Mouse (Mus musculus) lung, postnatal 0 days (tissue): ENCODE results near the gene Keg1. TPM values are rescaled to one million over a fixed set of nuclear protein-coding genes. Genes with fewer than 3 reads are reported as not detected.

Experiments
- ATAC-seq: fragments of 200-750 bp; cut with Nextera tagmentation; 2 replicates; pipeline ENCODE4 v1.8.0; 2017; ENCODE audit warnings: moderate library complexity
- DNase-seq: peaks from one replicate; pipeline ENCODE4 v3.0.0-alpha.2; 2016; ENCODE audit warnings: low spot score
- H3K27ac ChIP-seq: fragments of 300-500 bp; sonication (generic); 2 replicates; pipeline ENCODE4 v1.5.1; 2014; ENCODE audit warnings: antibody characterized with exemption, mild to moderate bottlenecking, low read length, mixed read lengths
- H3K27me3 ChIP-seq: fragments of 300-500 bp; sonication (generic); replicated peaks from 2 replicates; pipeline ENCODE4 v1.6.1; 2014; ENCODE audit warnings: low read length, mixed read lengths; ENCODE audit not compliant: insufficient read depth
- H3K36me3 ChIP-seq: fragments of 300-500 bp; sonication (generic); 2 replicates; pipeline ENCODE4 v1.6.1; 2014; ENCODE audit warnings: low read length, mixed read lengths; ENCODE audit not compliant: insufficient read depth
- H3K4me1 ChIP-seq: fragments of 300-500 bp; sonication (generic); 2 replicates; pipeline ENCODE4 v1.6.1; 2014; ENCODE audit warnings: antibody characterized with exemption, low read depth, low read length, mixed read lengths; ENCODE audit not compliant: insufficient read depth
- H3K4me2 ChIP-seq: fragments of 300-500 bp; sonication (generic); replicated peaks from 2 replicates; pipeline ENCODE4 v1.6.1; 2014; ENCODE audit warnings: low read depth, mild to moderate bottlenecking, low read length, moderate library complexity, mixed read lengths
- H3K4me3 ChIP-seq: fragments of 300-500 bp; sonication (generic); 2 replicates; pipeline ENCODE4 v1.5.1; 2014; ENCODE audit warnings: low read depth, low read length
- H3K9ac ChIP-seq: fragments of 300-500 bp; sonication (generic); replicated peaks from 2 replicates; pipeline ENCODE4 v1.6.1; 2014; ENCODE audit warnings: low read depth, mild to moderate bottlenecking
- H3K9me3 ChIP-seq: fragments of 300-500 bp; sonication (generic); 2 replicates; pipeline ENCODE4 v1.6.1; 2016; ENCODE audit warnings: low read length, mixed read lengths
- CTCF ChIP-seq: IDR thresholded peaks from 2 replicates; pipeline ENCODE4 v1.5.1; 2016; ENCODE audit warnings: antibody characterized with exemption, mild to moderate bottlenecking
- EP300 ChIP-seq: IDR thresholded peaks from 2 replicates; pipeline ENCODE4 v1.6.1; 2016; ENCODE audit warnings: antibody characterized with exemption, mild to moderate bottlenecking, control low read depth
- WGBS: fragments of 180-500 bp; shearing (Covaris S2); extraction: QIAGEN DNeasy Blood & Tissue Kit; methylation state at CpG from one replicate; pipeline ENCODE4 v1.1.7; 2014; 5-methylcytosine and 5-hydroxymethylcytosine counted together
- polyA plus RNA-seq: library from polyadenylated mRNA; unstranded; fragments of >200 nt; fragmentation: Nextera tagmentation; extraction: Ambion mirVana; gene quantifications from 2 replicates; pipeline ENCODE4 v1.2.1, GENCODE M21; 2015

Gene Keg1
- polyA plus RNA-seq, 1 experiment from 2014 or later: not detected

DNA sequence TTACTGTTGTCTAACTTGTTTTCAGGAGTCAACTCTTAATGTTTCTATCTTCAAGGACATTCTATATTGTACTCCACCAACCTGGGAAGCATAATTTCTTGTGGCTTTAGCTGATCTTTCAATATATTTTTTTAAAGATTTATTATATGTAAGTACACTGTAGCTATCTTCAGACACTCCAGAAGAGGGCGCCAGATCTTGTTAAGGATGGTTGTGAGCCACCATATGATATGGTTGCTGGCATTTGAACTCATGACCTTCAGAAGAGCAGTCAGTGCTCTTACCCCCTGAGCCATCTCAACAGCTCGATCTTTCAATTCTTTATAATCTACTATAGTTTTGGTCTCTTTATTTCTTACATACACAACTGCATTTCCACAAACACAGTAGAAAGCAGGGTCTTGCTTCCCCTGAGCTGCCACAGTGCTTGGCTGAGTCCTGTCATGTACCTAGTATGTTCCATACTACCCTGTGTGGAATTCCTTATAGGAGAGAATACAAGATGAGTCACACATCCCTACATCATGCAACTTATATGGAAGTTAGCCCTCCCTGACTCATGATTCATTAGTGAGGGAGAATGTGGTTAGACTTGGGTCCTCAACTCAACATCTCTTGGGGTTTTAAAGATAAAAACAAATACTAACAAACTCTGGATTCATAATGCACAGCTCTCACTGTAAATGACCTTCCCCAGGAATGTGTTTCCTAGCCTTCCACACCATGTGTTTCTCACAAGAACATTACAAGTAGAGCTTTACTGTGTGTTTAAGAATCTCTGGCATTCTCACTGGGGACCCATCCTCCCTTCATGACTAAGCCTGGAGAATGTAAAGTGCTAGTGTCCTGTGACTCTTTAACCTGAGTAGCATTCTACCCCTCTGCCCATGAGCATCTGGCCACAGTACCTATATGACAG, 66.9 kb downstream of the Keg1 start:
- Histone ChIP-seq H3K36me3 (peaks cover 9% of the 10 kb centered on the region; the same call in 1 of the 2 replicates), H3K4me1 (no peaks in the 10 kb centered on the region), H3K9ac (no peak overlapping the region), H3K4me2 (no peak overlapping the region), H3K4me3 (no peak overlapping the region), H3K9me3 (no peaks in the 10 kb centered on the region), H3K27me3 (no peaks in the 10 kb centered on the region), H3K27ac (no peak overlapping the region)
- DNase-seq (no peak), ATAC-seq (peak; percentile 65)
- 54% methylated on average over 2 of the region's 2 CpGs for WGBS
- peak; percentile 60 for TF ChIP-seq CTCF
- TF ChIP-seq EP300: peak; percentile 66; the same call in 1 of the 2 replicates

DNA sequence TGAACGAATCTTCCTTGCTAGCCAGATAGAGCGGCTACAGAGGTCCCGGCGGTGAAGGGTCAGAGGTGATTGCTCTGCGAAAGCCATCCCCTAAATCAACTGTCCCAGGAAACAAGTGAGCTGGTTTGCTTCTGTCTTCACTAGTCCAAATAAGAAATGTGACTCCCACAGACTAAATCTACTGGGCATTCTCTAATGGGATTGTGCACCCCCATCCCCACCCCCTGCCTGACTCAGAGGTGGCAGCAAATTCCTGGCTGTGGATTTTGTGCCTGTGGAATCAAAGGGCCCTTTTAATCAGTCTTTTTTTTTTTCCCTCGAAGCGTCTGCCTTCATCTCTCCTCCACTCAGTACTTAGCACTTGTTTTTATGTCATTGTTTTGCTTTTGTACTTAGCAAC, 69.7 kb downstream of the Keg1 start, which contains the start of gene Cntf:
Gene Cntf, minus strand, starts transcription at position 325 of the 400 bp plus-strand sequence.
- Histone ChIP-seq H3K36me3 (peaks cover 17% of the 10 kb centered on the region; the same call in 1 of the 2 replicates), H3K9ac (no peak within 1 kb of the TSS), H3K9me3 (no peaks in the 10 kb centered on the region), H3K27me3 (no peaks in the 10 kb centered on the region), H3K4me2 (no peak within 1 kb of the TSS), H3K4me1 (no peaks in the 10 kb centered on the region), H3K4me3 (no peak within 1 kb of the TSS), H3K27ac (no peak within 1 kb of the TSS)
- no peak for TF ChIP-seq CTCF
- TF ChIP-seq EP300: no peak
- ATAC-seq (no peak), DNase-seq (no peak)
- 80% methylated on average over 7 of the region's 7 CpGs for WGBS

Other genes with a start within 250 kb of the Keg1 start
- 5.5 and 6.3 TPM in 2 replicates for gene Mpeg1, start 235.0 kb upstream of the Keg1 start, polyA plus RNA-seq
- gene Dtx4, start 194.3 kb upstream of the Keg1 start, polyA plus RNA-seq: 8.4 and 8.7 TPM in 2 replicates
- gene Fam111a, start 150.0 kb upstream of the Keg1 start, polyA plus RNA-seq: 7.4 and 8.8 TPM in 2 replicates
- not detected in 2 replicates for gene Gm4952, start 95.8 kb upstream of the Keg1 start, polyA plus RNA-seq
- not detected in 2 replicates for gene Glyat, start 62.5 kb upstream of the Keg1 start, polyA plus RNA-seq
- not detected in 2 replicates for gene Olfr1442, start 25.3 kb upstream of the Keg1 start, polyA plus RNA-seq
- not detected in 2 replicates for gene Olfr1443, start 17.7 kb upstream of the Keg1 start, polyA plus RNA-seq
- 0.91 and 0.93 TPM in 2 replicates for gene Cntf, start 69.8 kb downstream of the Keg1 start, polyA plus RNA-seq
- gene Zfp91, start 100.3 kb downstream of the Keg1 start, polyA plus RNA-seq: 12.0 and 12.6 TPM in 2 replicates
- 2.9 and 3.7 TPM in 2 replicates for gene Lpxn, start 100.4 kb downstream of the Keg1 start, polyA plus RNA-seq
- not detected in 2 replicates for gene Gm5244, start 150.9 kb downstream of the Keg1 start, polyA plus RNA-seq
- not detected in 2 replicates for gene Olfr1444, start 161.5 kb downstream of the Keg1 start, polyA plus RNA-seq
- gene Olfr1445, start 188.1 kb downstream of the Keg1 start, polyA plus RNA-seq: not detected in 2 replicates
- gene Olfr1446, start 197.7 kb downstream of the Keg1 start, polyA plus RNA-seq: not detected in 2 replicates
- gene Olfr1447, start 208.0 kb downstream of the Keg1 start, polyA plus RNA-seq: not detected in 2 replicates
- gene Olfr1448, start 228.6 kb downstream of the Keg1 start, polyA plus RNA-seq: not detected in 2 replicates
- not detected in 2 replicates for gene Olfr1449, start 235.1 kb downstream of the Keg1 start, polyA plus RNA-seq